Mouse (Mus musculus) megakaryocyte, embryonic 14.5 days (primary cell): ENCODE data around the gene Cacna1b.

Source experiments
- FLI1 ChIP-seq: IDR thresholded peaks from 2 replicates; pipeline ENCODE4 v1.6.1; 2012; ENCODE audit warnings: low read length, inconsistent platforms, mixed read lengths
- GATA1 ChIP-seq: IDR thresholded peaks from 3 replicates; pipeline ENCODE4 v1.6.1; 2012; ENCODE audit warnings: mixed read lengths, low read length, inconsistent platforms, borderline replicate concordance

GRCm38 (mm10) chr2:24605096-24605495 is 157.9 kb downstream of the Cacna1b start:
- TF ChIP-seq GATA1 (no peak), FLI1 (no peak)
